Mouse (Mus musculus) hindbrain, postnatal 0 days (tissue): ENCODE results near the gene Stard13. TPM values are rescaled to one million over a fixed set of nuclear protein-coding genes. Genes with fewer than 3 reads are reported as not detected.

Experiments
- ATAC-seq: fragments of 200-750 bp; cut with Nextera tagmentation; 2 replicates; pipeline ENCODE4 v1.8.0; 2017; ENCODE audit warnings: mild to moderate bottlenecking, moderate TSS enrichment, moderate library complexity
- DNase-seq: peaks from one replicate; pipeline ENCODE4 v3.0.0-alpha.2; 2015; ENCODE audit warnings: low spot score
- H3K27ac ChIP-seq: fragments of 300-500 bp; sonication (generic); 2 replicates; pipeline ENCODE4 v1.5.1; 2014; ENCODE audit warnings: mild to moderate bottlenecking
- H3K27me3 ChIP-seq: fragments of 300-500 bp; sonication (generic); 2 replicates; pipeline ENCODE4 v1.6.1; 2014; ENCODE audit warnings: low read length, mixed read lengths; ENCODE audit not compliant: insufficient read depth
- H3K36me3 ChIP-seq: fragments of 300-500 bp; sonication (generic); 2 replicates; pipeline ENCODE4 v1.6.1; 2014; ENCODE audit warnings: low read length, mixed read lengths; ENCODE audit not compliant: insufficient read depth
- H3K4me1 ChIP-seq: fragments of 300-500 bp; sonication (generic); 2 replicates; pipeline ENCODE4 v1.6.1; 2014; ENCODE audit warnings: antibody characterized with exemption, low read length, mixed read lengths; ENCODE audit not compliant: insufficient read depth
- H3K4me2 ChIP-seq: fragments of 300-500 bp; sonication (generic); 2 replicates; pipeline ENCODE4 v1.6.1; 2014; ENCODE audit warnings: low read depth, mild to moderate bottlenecking, low read length, moderate library complexity, mixed read lengths
- H3K4me3 ChIP-seq: fragments of 300-500 bp; sonication (generic); 2 replicates; pipeline ENCODE4 v1.5.1; 2014; ENCODE audit warnings: low read length
- H3K9ac ChIP-seq: fragments of 300-500 bp; sonication (generic); replicated peaks from 2 replicates; pipeline ENCODE4 v1.6.1; 2014; ENCODE audit warnings: mild to moderate bottlenecking, low read length, moderate library complexity, mixed read lengths
- H3K9me3 ChIP-seq: fragments of 300-500 bp; sonication (generic); 2 replicates; pipeline ENCODE4 v1.6.1; 2016; ENCODE audit warnings: low read length, mixed read lengths
- CTCF ChIP-seq: IDR thresholded peaks from 2 replicates; pipeline ENCODE4 v1.5.1; 2016; ENCODE audit warnings: antibody characterized with exemption, control low read depth, low read depth
- WGBS: fragments of 180-500 bp; shearing (Covaris S2); extraction: QIAGEN DNeasy Blood & Tissue Kit; methylation state at CpG from one replicate; pipeline ENCODE4 v1.1.7; 2014; 5-methylcytosine and 5-hydroxymethylcytosine counted together
- polyA plus RNA-seq: library from polyadenylated mRNA; unstranded; fragments of >200 nt; fragmentation: Nextera tagmentation; extraction: Ambion mirVana; gene quantifications from 2 replicates; pipeline ENCODE4 v1.2.1, GENCODE M21; 2015
- total RNA-seq: library from RNA; depleted of rRNA; stranded (reverse); fragments of >200 nt; gene quantifications from 2 replicates; pipeline ENCODE4 v1.2.3, GENCODE M21; 2014; rRNA removed

The Stard13 gene
- total RNA-seq: 7.6 and 14.7 TPM in 2 replicates
- polyA plus RNA-seq: 2.8 and 4.3 TPM in 2 replicates

DNA sequence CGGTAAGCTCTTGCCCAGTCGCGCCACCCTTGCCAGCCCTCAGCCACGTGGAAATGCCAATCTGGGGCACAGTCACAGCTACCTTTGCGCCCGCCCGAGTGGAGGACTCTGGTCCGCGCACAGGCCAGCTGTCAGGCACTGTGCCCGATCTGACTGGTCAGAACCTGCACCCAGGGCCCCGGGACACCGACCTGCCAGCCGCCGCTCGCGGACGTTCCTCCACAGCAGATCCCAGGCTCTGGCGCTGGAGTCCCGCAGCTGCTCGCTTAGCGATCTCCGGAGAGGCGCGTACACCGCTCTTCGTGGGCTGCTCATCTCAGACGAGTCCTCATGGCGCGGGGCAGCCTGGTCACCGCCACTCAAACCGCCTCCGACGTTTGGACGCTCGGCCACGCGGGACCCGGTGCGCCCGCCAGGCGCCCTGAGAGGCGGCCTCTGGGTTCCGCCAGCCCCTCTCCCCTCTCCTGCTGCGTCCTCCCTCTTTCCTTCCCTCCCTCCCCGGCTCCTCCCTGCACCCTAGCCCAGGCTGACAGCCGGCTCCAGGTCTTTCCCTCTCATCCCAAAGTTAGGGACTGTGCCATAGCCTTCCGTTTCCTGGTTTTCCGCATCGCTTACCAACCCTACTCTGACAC is at the start of gene Stard13:
Gene Stard13 (minus strand): TSS at position 437 of the 632 bp plus-strand sequence.
- peaks cover 5% of the 10 kb centered on the region for H3K4me1 ChIP-seq
- no peaks in the 10 kb centered on the region for H3K27me3 ChIP-seq
- H3K9ac ChIP-seq: peak within 1 kb of the TSS; percentile 59
- under 1% methylated on average over 47 of the region's 49 CpGs for WGBS
- no peaks in the 10 kb centered on the region for H3K9me3 ChIP-seq
- H3K4me2 ChIP-seq: peak within 1 kb of the TSS; percentile 88
- 0 out of 2 replicates have a peak within 1 kb of the TSS, but pooled peaks have one; percentile 22 for H3K27ac ChIP-seq
- ATAC-seq: peak; percentile 79
- no peaks in the 10 kb centered on the region for H3K36me3 ChIP-seq
- TF ChIP-seq CTCF: no peak
- peak; percentile 36 for DNase-seq
- peak within 1 kb of the TSS; percentile 51 for H3K4me3 ChIP-seq

GRCm38 (mm10) chr5:151279531-151279930 is 45.9 kb upstream of the Stard13 start:
- DNase-seq (no peak), ATAC-seq (no peak)
- WGBS: 63% methylated on average over 7 of the region's 7 CpGs
- Histone ChIP-seq H3K27ac (no peak overlapping the region), H3K27me3 (no peaks in the 10 kb centered on the region), H3K4me3 (no peak overlapping the region), H3K4me2 (no peak overlapping the region), H3K4me1 (no peaks in the 10 kb centered on the region), H3K36me3 (no peaks in the 10 kb centered on the region), H3K9ac (no peak overlapping the region), H3K9me3 (no peaks in the 10 kb centered on the region)
- no peak for TF ChIP-seq CTCF

DNA sequence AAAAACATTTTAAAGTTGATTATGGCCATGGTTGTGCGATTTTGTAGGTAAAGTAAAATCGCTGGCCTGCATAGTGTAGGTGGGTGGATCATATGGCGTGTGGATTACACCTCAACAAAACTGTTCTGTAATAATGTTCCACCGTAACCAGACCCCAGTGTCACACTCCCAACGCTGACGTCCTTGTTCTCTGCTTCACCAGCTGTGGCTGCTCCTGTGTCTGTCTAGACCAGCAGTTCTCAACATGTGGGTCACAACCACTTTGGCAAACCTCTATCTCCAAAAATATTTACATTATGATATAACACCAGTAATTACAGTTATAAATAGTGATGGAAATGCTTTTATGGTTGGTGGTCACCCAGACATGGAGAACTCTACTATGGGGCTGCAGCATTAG is 44.3 kb upstream of the Stard13 start:
- ATAC-seq: no peak
- no peak for DNase-seq
- TF ChIP-seq CTCF: no peak
- Histone ChIP-seq H3K9ac (no peak overlapping the region), H3K27me3 (no peaks in the 10 kb centered on the region), H3K4me2 (no peak overlapping the region), H3K36me3 (no peaks in the 10 kb centered on the region), H3K4me3 (no peak overlapping the region), H3K4me1 (no peaks in the 10 kb centered on the region), H3K27ac (no peak overlapping the region), H3K9me3 (no peaks in the 10 kb centered on the region)
- 95% methylated on average over 6 of the region's 6 CpGs for WGBS

- Histone ChIP-seq H3K27ac (no peak overlapping the region), H3K4me3 (no peak overlapping the region), H3K4me2 (no peak overlapping the region), H3K36me3 (no peaks in the 10 kb centered on the region), H3K9ac (no peak overlapping the region), H3K9me3 (no peaks in the 10 kb centered on the region), H3K27me3 (no peaks in the 10 kb centered on the region), H3K4me1 (no peaks in the 10 kb centered on the region)
- 91% methylated on average over 2 of the region's 2 CpGs for WGBS
- TF ChIP-seq CTCF: no peak
- ATAC-seq: no peak
- DNase-seq: no peak
These were observed 42.4 kb upstream of the Stard13 start for GRCm38 (mm10) chr5:151275986-151276385.

- H3K4me3 ChIP-seq: no peak overlapping the region
- TF ChIP-seq CTCF: no peak
- ATAC-seq: no peak
These were observed 40.6 kb upstream of the Stard13 start for GRCm38 (mm10) chr5:151274265-151274664.

DNA sequence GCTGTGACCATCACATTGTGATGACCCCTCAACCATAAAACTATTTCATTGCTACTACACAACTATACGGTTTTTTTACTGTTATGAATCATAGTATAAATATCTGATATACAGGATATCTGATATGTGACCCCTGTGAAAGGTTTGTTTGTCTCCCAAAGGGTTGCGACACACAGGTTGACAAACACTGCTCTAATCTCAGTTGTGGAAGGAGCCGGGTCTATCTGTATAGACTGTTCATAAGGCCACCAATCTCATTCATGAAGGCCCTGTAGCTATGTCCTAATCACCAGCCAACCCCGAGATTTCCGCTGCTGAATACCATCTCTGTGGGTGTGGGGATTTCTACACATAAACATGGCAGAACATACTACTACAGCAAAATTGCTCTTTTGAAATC is 37.2 kb upstream of the Stard13 start:
- no peak overlapping the region for H3K9ac ChIP-seq
- no peaks in the 10 kb centered on the region for H3K4me1 ChIP-seq
- no peak for TF ChIP-seq CTCF
- no peak overlapping the region for H3K27ac ChIP-seq
- DNase-seq: no peak
- no peaks in the 10 kb centered on the region for H3K36me3 ChIP-seq
- 91% methylated on average over 5 of the region's 5 CpGs for WGBS
- no peak overlapping the region for H3K4me2 ChIP-seq
- no peak for ATAC-seq
- no peak overlapping the region for H3K4me3 ChIP-seq
- H3K27me3 ChIP-seq: no peaks in the 10 kb centered on the region
- no peaks in the 10 kb centered on the region for H3K9me3 ChIP-seq

More at GRCm38 (mm10) chr5:151274265-151274664, 40.6 kb upstream of the Stard13 start:
- no peak overlapping the region for H3K9ac ChIP-seq
- no peaks in the 10 kb centered on the region for H3K4me1 ChIP-seq
- H3K36me3 ChIP-seq: no peaks in the 10 kb centered on the region
- DNase-seq: no peak
- H3K27me3 ChIP-seq: no peaks in the 10 kb centered on the region
- no peak overlapping the region for H3K27ac ChIP-seq
- no peaks in the 10 kb centered on the region for H3K9me3 ChIP-seq
- WGBS: 82% methylated on average over 6 of the region's 6 CpGs
- H3K4me2 ChIP-seq: no peak overlapping the region

DNA sequence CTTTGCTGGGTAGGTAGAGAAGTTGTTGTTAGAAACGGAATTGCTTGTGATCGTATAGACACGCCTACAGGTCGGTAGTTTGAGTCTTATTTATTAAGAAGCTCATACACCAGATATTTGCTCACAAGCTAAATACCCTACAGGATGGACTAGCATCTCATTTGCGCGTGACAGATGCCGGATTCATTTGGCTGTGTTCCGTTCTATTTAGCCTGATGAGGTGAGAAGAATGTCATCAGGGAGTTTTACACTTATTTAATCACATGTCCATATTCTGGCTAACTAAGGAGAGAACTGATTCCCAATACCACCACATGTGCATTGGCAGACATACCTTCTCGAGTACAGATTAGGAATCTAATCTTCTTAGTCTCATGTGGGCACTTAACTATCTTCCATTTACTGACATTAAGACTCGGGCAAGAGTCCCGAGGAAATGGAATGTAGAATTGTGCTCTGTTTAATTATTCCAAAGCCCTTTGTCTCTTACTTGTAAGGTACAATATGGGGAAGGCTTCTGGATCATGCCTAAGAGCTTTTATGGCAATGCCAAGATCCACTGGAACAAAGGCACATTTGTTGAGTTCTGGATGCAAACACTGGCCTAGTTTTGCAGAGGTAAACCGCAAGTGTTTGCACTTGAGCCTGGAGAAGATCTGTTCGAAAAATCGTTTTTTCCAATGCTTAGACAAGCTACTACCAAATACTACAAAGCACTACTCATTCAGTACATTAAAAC is 33.4 kb upstream of the Stard13 start:
- Histone ChIP-seq H3K9me3 (no peaks in the 10 kb centered on the region), H3K27ac (no peak overlapping the region), H3K4me3 (no peak overlapping the region), H3K36me3 (no peaks in the 10 kb centered on the region), H3K9ac (no peak overlapping the region), H3K27me3 (no peaks in the 10 kb centered on the region), H3K4me1 (no peaks in the 10 kb centered on the region), H3K4me2 (no peak overlapping the region)
- ATAC-seq (no peak), DNase-seq (peak; percentile 19)
- 62% methylated on average over 14 of the region's 14 CpGs for WGBS
- TF ChIP-seq CTCF: no peak
